Mouse (Mus musculus) thymus, adult 2 months (tissue): ENCODE measurements around the gene Zfand3.

Source experiments
- CTCF ChIP-seq: fragments of 200-500 bp; IDR thresholded peaks from 2 replicates; pipeline ENCODE4 v1.5.1; 2012; ENCODE audit warnings: mild to moderate bottlenecking, control low read depth, low read length, moderate library complexity, borderline replicate concordance; ENCODE audit not compliant: control insufficient read depth, poor library complexity, insufficient read depth; ENCODE audit errors: extremely low read depth
- POLR2A ChIP-seq: fragments of 200-500 bp; IDR thresholded peaks from 2 replicates; pipeline ENCODE4 v1.6.1; 2012; ENCODE audit warnings: mild to moderate bottlenecking, low read length, control low read depth, moderate library complexity; ENCODE audit not compliant: control insufficient read depth, poor library complexity, insufficient read depth; ENCODE audit errors: extremely low read depth

DNA sequence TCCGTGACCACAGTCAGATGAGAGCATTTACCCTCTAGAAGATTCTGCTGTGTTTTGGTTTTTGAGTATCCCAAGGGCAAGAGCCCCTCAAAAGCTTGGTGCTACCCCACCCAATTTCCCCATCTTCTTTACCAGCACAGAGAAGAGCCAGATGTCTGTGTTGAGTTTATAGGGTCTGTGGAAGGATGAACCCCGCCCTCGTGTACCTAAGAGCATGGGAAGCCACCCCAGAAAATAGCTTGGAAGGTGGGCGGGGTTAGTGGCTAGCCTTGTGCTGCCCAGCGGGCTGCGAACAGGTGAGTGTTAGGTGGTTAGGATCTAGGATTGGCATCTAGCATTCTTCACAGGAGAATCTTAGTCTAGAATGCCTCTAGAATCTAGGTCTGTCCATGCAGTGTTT is 182.6 kb downstream of the Zfand3 start:
- TF ChIP-seq CTCF, result no peak
- TF ChIP-seq POLR2A, result no peak
